Mouse (Mus musculus): ENCODE measurements around the gene Atf4. TPM values are rescaled to one million over a fixed set of nuclear protein-coding genes. Genes with fewer than 3 reads are reported as not detected.

Atf4 gene
- polyA plus RNA-seq, 1 experiment from 2014 or later: 109 TPM

- Histone ChIP-seq H3K27ac (no peak overlapping the region), H3K9me3 (no peaks in the 10 kb centered on the region), H3K4me1 (no peaks in the 10 kb centered on the region), H3K36me3 (no peaks in the 10 kb centered on the region), H3K4me3 (no peak overlapping the region), H3K27me3 (ENCODE audit: insufficient read depth, poor library complexity, severe bottlenecking) (peaks cover 64% of the 10 kb centered on the region)
- 1% methylated on average over 6 of the region's 6 CpGs for WGBS
- peak; percentile 88 for DNase-seq (ENCODE audit: low spot score)
Observed at GRCm38 (mm10) chr15:80277625-80278024, 22.6 kb downstream of the Atf4 start.

- DNase-seq (ENCODE audit: low spot score): no peak
- no peaks in the 10 kb centered on the region for H3K4me1 ChIP-seq
- no peak overlapping the region for H3K4me3 ChIP-seq
- H3K9me3 ChIP-seq: no peaks in the 10 kb centered on the region
- WGBS: 38% methylated on average over 5 of the region's 5 CpGs
- H3K27me3 ChIP-seq (ENCODE audit: insufficient read depth, poor library complexity, severe bottlenecking): peaks cover 70% of the 10 kb centered on the region
- H3K27ac ChIP-seq: no peak overlapping the region
- H3K36me3 ChIP-seq: no peaks in the 10 kb centered on the region
Observed at GRCm38 (mm10) chr15:80278121-80278759, 23.3 kb downstream of the Atf4 start.

DNA sequence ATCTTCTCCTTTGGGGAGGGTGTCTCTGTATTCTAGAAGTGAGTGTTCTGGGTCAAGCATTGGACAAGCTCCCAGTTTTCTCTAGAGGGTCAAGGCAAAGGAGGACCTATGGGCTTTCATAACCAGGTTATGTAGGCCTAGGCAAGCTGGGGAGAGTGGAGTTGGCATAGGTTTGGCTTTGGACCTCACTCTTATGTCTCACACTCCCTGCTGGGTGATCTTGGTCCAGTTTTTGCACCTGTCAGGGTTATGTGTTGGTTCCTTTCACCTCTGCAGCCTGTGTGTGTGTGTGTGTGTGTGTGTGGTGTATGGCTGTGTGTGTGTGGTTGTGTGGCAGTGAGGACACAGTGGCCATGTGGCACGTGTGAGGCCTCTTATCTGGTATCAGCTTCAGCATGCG lies 24.1 kb downstream of the Atf4 start:
- Histone ChIP-seq H3K4me3 (no peak overlapping the region), H3K27ac (no peak overlapping the region), H3K27me3 (ENCODE audit: insufficient read depth, poor library complexity, severe bottlenecking) (peaks cover 70% of the 10 kb centered on the region), H3K9me3 (no peaks in the 10 kb centered on the region), H3K4me1 (no peaks in the 10 kb centered on the region), H3K36me3 (no peaks in the 10 kb centered on the region)
- 72% methylated on average over 2 of the region's 2 CpGs for WGBS
- no peak for DNase-seq (ENCODE audit: low spot score)

- peaks cover 76% of the 10 kb centered on the region for H3K27me3 ChIP-seq (ENCODE audit: insufficient read depth, poor library complexity, severe bottlenecking)
- 22% methylated on average over 6 of the region's 6 CpGs for WGBS
- DNase-seq (ENCODE audit: low spot score): no peak
- no peaks in the 10 kb centered on the region for H3K4me1 ChIP-seq
- H3K36me3 ChIP-seq: no peaks in the 10 kb centered on the region
- no peak overlapping the region for H3K4me3 ChIP-seq
- no peaks in the 10 kb centered on the region for H3K9me3 ChIP-seq
- no peak overlapping the region for H3K27ac ChIP-seq
Observed at GRCm38 (mm10) chr15:80280646-80281045, 25.7 kb downstream of the Atf4 start.

GRCm38 (mm10) chr15:80286851-80287415 lies 31.9 kb downstream of the Atf4 start, which contains the start of gene Cacna1i:
Cacna1i (plus strand) TSS chr15:80287238.
- no peak within 1 kb of the TSS for H3K27ac ChIP-seq
- H3K9me3 ChIP-seq: no peaks in the 10 kb centered on the region
- 2% methylated on average over 50 of the region's 50 CpGs for WGBS
- H3K36me3 ChIP-seq: no peaks in the 10 kb centered on the region
- H3K27me3 ChIP-seq (ENCODE audit: insufficient read depth, poor library complexity, severe bottlenecking): peaks cover 98% of the 10 kb centered on the region
- H3K4me3 ChIP-seq: peak within 1 kb of the TSS; percentile 61
- peaks cover 24% of the 10 kb centered on the region for H3K4me1 ChIP-seq
- no peak for DNase-seq (ENCODE audit: low spot score)

- Histone ChIP-seq H3K27me3 (ENCODE audit: insufficient read depth, poor library complexity, severe bottlenecking) (peaks cover 98% of the 10 kb centered on the region), H3K27ac (no peak overlapping the region), H3K9me3 (no peaks in the 10 kb centered on the region), H3K36me3 (no peaks in the 10 kb centered on the region), H3K4me3 (peak overlapping the region; percentile 61), H3K4me1 (peaks cover 24% of the 10 kb centered on the region)
- no peak for DNase-seq (ENCODE audit: low spot score)
- 1% methylated on average over 23 of the region's 23 CpGs for WGBS
Observed at GRCm38 (mm10) chr15:80288036-80288435, 33.1 kb downstream of the Atf4 start.

DNA sequence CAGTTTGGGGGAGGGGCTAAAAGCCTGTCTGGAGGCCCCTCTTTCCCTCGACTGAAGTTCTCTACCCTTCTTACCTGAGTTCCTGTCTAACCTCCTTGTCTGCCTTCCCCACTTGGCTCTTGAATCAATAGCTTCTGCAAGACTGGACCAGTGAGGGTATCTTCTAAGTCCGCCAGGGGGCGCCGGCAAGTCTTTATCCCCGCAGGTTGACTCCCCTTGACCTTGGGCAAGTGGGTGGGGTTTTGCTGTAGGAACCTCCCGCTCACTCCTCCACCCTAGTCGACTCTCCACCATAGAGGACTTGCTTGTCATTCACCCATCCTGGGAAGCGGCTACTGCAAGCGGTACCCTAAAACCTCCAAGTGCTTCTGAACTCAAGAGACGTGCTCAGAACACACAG lies 34.5 kb downstream of the Atf4 start:
- WGBS: 5% methylated on average over 10 of the region's 10 CpGs

DNA sequence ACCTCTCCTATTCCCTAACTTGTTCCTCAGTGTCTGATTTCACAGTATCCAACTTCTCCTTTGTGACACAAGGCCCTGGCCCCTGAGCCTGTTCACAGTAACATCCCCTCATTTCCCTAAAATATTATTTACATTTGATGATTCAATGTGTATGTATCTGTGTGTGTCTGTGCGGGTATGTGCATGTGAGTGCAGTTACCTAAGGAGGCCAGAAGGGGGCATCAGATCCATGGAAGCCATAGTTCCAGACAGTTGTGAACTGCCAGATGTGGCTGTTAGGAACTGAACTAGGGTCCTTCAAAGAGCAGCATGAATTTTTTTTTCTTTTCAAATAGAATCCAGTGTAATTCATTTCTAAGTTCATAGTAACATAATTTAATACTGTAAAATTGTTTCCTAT lies 42.2 kb downstream of the Atf4 start:
- no peaks in the 10 kb centered on the region for H3K9me3 ChIP-seq
- no peak overlapping the region for H3K27ac ChIP-seq
- H3K27me3 ChIP-seq (ENCODE audit: insufficient read depth, poor library complexity, severe bottlenecking): peaks cover 42% of the 10 kb centered on the region
- H3K36me3 ChIP-seq: no peaks in the 10 kb centered on the region
- DNase-seq (ENCODE audit: low spot score): no peak
- H3K4me3 ChIP-seq: no peak overlapping the region
- 97% methylated on average over 1 of the region's 1 CpGs for WGBS
- no peaks in the 10 kb centered on the region for H3K4me1 ChIP-seq

More for the DNA sequence above, 34.5 kb downstream of the Atf4 start:
- DNase-seq (ENCODE audit: low spot score): peak; percentile 89
- peaks cover 96% of the 10 kb centered on the region for H3K27me3 ChIP-seq (ENCODE audit: insufficient read depth, poor library complexity, severe bottlenecking)
- peaks cover 24% of the 10 kb centered on the region for H3K4me1 ChIP-seq
- H3K27ac ChIP-seq: no peak overlapping the region
- H3K4me3 ChIP-seq: no peak overlapping the region
- H3K36me3 ChIP-seq: no peaks in the 10 kb centered on the region
- H3K9me3 ChIP-seq: no peaks in the 10 kb centered on the region

DNA sequence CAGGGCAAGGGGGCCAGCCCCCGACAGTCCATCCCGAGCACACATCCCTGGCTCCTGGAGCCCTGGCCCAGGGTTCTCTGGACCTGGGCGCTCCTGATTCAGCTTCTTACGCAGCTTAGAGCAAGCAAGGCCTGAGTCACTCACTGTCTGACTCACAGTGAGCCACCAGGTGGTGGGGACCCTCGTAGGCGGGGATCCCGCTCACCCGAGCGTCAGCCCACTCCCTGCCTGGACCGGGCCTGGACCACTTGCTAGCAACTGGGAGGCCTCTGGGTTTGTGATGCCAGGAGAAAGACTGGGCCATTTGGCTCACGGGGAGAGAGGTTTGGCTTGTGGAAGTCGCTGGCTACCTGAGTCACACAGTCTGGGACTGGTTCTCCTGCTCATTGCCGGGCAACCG lies 48.8 kb downstream of the Atf4 start:
- DNase-seq (ENCODE audit: low spot score): no peak
- Histone ChIP-seq H3K4me1 (peaks cover 10% of the 10 kb centered on the region), H3K27ac (no peak overlapping the region), H3K4me3 (no peak overlapping the region), H3K9me3 (no peaks in the 10 kb centered on the region), H3K36me3 (no peaks in the 10 kb centered on the region), H3K27me3 (ENCODE audit: insufficient read depth, poor library complexity, severe bottlenecking) (peaks cover 43% of the 10 kb centered on the region; the same call in 1 of the 2 replicates)
- WGBS: 61% methylated on average over 14 of the region's 14 CpGs

DNA sequence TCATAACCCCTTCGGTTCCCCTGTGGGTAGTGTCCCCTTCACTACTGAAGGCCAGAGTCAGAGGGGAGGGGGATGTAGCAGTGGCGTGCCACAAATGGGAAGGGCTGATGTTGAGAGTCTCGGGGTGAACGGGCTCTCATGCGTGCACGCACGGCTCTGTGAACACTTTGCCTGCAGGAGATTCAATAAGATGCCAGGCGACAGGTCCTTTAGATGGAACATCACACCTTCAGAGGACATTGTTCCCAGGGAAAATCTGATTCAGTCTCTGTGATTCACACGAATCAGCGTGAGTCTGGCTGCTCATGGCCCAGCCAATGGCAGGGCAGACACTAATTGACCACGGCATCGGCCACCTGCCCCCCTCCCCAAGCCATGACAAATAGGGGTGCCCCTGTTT lies 49.2 kb downstream of the Atf4 start:
- whole genome bisulfite sequencing: 84% methylated on average over 12 of the region's 12 CpGs
- peaks cover 45% of the 10 kb centered on the region; the same call in 1 of the 2 replicates for H3K27me3 ChIP-seq (ENCODE audit: insufficient read depth, poor library complexity, severe bottlenecking)
- H3K4me3 ChIP-seq: no peak overlapping the region
- H3K9me3 ChIP-seq: no peaks in the 10 kb centered on the region
- DNase-seq (ENCODE audit: low spot score): no peak
- peaks cover 10% of the 10 kb centered on the region for H3K4me1 ChIP-seq
- H3K27ac ChIP-seq: no peak overlapping the region
- H3K36me3 ChIP-seq: no peaks in the 10 kb centered on the region

- WGBS: 27% methylated on average over 8 of the region's 8 CpGs
- Histone ChIP-seq H3K27me3 (ENCODE audit: insufficient read depth, poor library complexity, severe bottlenecking) (peaks cover 52% of the 10 kb centered on the region; the same call in 1 of the 2 replicates), H3K4me1 (peaks cover 10% of the 10 kb centered on the region), H3K36me3 (no peaks in the 10 kb centered on the region), H3K27ac (no peak overlapping the region), H3K9me3 (no peaks in the 10 kb centered on the region), H3K4me3 (no peak overlapping the region)
- no peak for DNase-seq (ENCODE audit: low spot score)
Observed at GRCm38 (mm10) chr15:80306146-80306545, 51.2 kb downstream of the Atf4 start.

Measured in heart, embryonic 10.5 days (tissue).